Mouse (Mus musculus): Measurements from ENCODE around the gene Fgfr1op2. TPM values are rescaled to one million over a fixed set of nuclear protein-coding genes. Genes with fewer than 3 reads are reported as not detected.

Gene Fgfr1op2
- total RNA-seq, 2 experiments from 2014 or later = 160 to 241 TPM

DNA sequence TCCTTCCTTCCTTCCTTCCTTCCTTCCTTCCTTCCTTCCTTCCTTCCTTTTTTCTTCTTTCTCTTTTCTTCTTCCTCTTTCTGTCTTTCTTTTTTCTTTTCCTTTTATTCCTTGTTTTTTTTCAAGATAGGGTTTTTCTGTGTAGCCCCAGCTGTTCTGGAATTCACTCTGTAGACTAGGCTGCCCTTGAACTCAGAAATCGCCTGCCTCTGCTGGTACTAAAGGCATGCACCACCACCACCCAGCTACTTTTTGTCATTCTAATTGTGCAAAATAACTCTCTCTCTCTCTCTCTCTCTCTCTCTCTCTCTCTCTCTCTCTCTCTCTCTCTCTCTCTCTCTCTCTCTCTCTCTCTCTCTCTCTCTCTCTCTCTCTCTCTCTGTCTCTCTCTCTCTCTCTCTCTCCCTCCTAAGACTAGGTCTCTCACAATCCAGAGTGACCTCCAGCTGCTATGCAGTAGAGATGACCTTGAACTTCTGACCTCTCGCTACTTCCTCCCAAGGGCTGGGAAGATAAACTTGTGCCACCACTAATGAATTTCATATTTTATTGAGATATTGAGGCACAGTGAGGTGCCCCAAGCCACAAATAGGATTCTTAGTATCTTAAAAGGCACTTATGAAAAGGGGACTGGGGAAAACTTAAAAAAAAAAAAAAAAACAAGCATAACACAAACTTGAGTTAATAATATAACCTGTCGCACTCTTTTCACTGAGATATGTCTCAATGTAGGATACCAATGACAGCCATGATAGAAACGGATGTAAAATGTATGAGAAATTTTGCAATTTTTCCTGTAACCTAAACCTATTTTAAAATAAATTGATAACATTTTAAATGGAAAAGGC, 58.0 kb downstream of the Fgfr1op2 start:
- no peak for ATAC-seq (replicated peaks; ENCODE audit: low FRiP score, poor library complexity, severe bottlenecking)

DNA sequence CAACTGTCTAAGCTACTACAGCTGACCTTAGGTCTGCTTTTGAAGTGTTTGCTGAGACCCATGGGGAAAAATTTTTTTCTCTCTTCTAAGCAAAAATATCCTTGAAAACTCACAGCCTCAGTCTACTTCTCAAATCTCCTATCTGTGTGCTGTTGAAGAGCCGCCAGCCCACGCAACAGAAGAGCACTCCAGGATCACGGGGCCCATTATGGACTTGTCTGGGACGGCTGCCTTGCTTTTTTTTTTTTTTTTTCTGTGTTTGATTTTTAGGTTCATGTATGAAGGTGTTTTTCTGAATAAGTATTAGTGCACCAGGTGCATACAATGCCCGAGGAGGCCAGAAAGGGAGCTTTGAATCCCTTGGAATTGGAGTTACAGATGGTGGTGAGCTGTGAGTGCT, 59.5 kb downstream of the Fgfr1op2 start:
- no peak for ATAC-seq (replicated peaks; ENCODE audit: low FRiP score, poor library complexity, severe bottlenecking)

GRCm38 (mm10) chr6:146640068-146640965, 63.3 kb downstream of the Fgfr1op2 start:
- no peak for ATAC-seq (replicated peaks; ENCODE audit: low FRiP score, poor library complexity, severe bottlenecking)

- ATAC-seq (replicated peaks; ENCODE audit: low FRiP score, poor library complexity, severe bottlenecking) = no peak
Measured at GRCm38 (mm10) chr6:146640991-146641390, 64.0 kb downstream of the Fgfr1op2 start.

DNA sequence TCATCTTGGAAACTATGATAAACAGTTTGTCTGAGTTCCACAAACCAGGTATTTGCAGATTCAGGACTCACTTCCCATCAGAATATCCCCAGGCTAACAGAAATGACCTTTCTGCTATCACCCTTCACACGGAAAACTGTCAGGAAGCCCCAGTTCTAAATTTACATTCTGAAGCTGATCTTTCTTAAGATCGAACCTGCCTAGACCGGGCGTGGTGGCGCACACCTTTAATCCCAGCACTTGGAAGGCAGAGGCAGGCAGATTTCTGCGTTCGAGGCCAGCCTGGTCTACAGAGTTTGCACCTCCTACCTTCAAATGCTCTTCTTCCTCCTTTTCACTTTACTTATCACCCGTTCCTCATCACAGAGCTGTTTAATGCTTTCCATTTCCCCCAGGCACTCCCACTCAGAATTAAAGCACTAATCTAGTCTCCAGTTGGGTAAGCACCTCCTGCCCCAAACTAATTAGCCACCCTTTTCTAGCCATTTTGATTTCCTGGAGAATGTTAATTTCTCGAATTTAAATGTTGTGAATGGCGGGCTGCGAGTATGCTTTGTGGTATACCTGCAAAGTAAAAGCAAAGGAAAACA, 64.7 kb downstream of the Fgfr1op2 start:
- ATAC-seq (replicated peaks; ENCODE audit: low FRiP score, poor library complexity, severe bottlenecking) = peak; percentile 20

GRCm38 (mm10) chr6:146642276-146643183, 65.5 kb downstream of the Fgfr1op2 start, which contains the start of the genes Med21 and Tm7sf3:
TSS of gene Med21 (plus strand) at chr6:146642547.
TSS of gene Tm7sf3 (minus strand) at chr6:146642824.
- ATAC-seq (replicated peaks; ENCODE audit: low FRiP score, poor library complexity, severe bottlenecking) = peak; percentile 95

DNA sequence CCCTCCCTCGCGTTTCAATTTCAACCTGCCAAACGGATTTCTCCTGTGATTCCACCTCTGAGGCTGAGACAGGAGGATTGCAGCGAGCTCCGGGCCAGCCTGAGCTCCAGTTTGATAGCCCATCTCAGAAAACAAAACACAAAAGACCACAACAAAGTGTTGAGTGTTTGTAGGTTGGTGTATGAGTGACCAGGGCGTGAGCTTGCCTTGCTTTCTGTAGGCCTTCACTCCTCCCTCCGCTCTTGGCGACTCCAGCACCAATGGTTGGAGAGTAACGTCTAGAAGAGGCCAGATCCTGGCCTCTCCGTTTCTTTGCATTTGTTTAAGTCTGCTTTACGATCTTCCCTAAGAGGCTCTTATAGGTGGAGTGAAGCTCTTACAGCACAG, 66.2 kb downstream of the Fgfr1op2 start:
- ATAC-seq (replicated peaks; ENCODE audit: low FRiP score, poor library complexity, severe bottlenecking) = peak; percentile 49; the same call in 1 of the 2 replicates

Other genes starting within 250 kb of the Fgfr1op2 start
- gene Itpr2, start 75.0 kb upstream of the Fgfr1op2 start, total RNA-seq (2015; ENCODE audit: low replicate concordance) = 7.1 and 15.1 TPM in 2 replicates
- 5.1 and 13.6 TPM in 2 replicates for gene Itpr2, start 75.0 kb upstream of the Fgfr1op2 start, total RNA-seq (2017; ENCODE audit: low replicate concordance)
- gene Ints13, start 632 bp downstream of the Fgfr1op2 start, total RNA-seq (2015; ENCODE audit: low replicate concordance) = 108 and 132 TPM in 2 replicates
- 110 and 121 TPM in 2 replicates for gene Ints13, start 632 bp downstream of the Fgfr1op2 start, total RNA-seq (2017; ENCODE audit: low replicate concordance)
- 71.4 and 112 TPM in 2 replicates for gene Med21, start 65.3 kb downstream of the Fgfr1op2 start, total RNA-seq (2015; ENCODE audit: low replicate concordance)
- gene Med21, start 65.3 kb downstream of the Fgfr1op2 start, total RNA-seq (2017; ENCODE audit: low replicate concordance) = 65.8 and 73.0 TPM in 2 replicates
- 41.1 and 67.5 TPM in 2 replicates for gene Tm7sf3, start 65.6 kb downstream of the Fgfr1op2 start, total RNA-seq (2015; ENCODE audit: low replicate concordance)
- gene Tm7sf3, start 65.6 kb downstream of the Fgfr1op2 start, total RNA-seq (2017; ENCODE audit: low replicate concordance) = 47.8 and 49.5 TPM in 2 replicates
- 1.4 and 5.9 TPM in 2 replicates for gene Stk38l, start 147.8 kb downstream of the Fgfr1op2 start, total RNA-seq (2015; ENCODE audit: low replicate concordance)
- 3.2 TPM in 2 replicates for gene Stk38l, start 147.8 kb downstream of the Fgfr1op2 start, total RNA-seq (2017; ENCODE audit: low replicate concordance)
- gene Arntl2, start 218.9 kb downstream of the Fgfr1op2 start, total RNA-seq (2015; ENCODE audit: low replicate concordance) = 0.84 and 1.4 TPM in 2 replicates
- gene Arntl2, start 218.9 kb downstream of the Fgfr1op2 start, total RNA-seq (2017; ENCODE audit: low replicate concordance) = not detected in 2 replicates

Data from erythroid progenitor cell, adult 5-6 weeks (primary cell).